Mouse (Mus musculus): ENCODE measurements around the gene Pknox2. TPM values are rescaled to one million over a fixed set of nuclear protein-coding genes. Genes with fewer than 3 reads are reported as not detected.

Gene Pknox2
- polyA plus RNA-seq, 1 experiment from 2014 or later = 33.4 TPM

GRCm38 (mm10) chr9:37176002-37176401 lies 28.8 kb upstream of the Pknox2 start:
- Histone ChIP-seq H3K36me3 (ENCODE audit: control insufficient read depth, insufficient read depth, low read length) (no peaks in the 10 kb centered on the region), H3K4me1 (ENCODE audit: control insufficient read depth, insufficient read depth, low read length) (peaks cover 7% of the 10 kb centered on the region; the same call in 1 of the 2 replicates), H3K4me3 (ENCODE audit: low read depth, low read length) (no peak overlapping the region), H3K9ac (replicated peaks; ENCODE audit: low read depth, low read length) (no peak overlapping the region), H3K27me3 (ENCODE audit: control insufficient read depth, insufficient read depth, low read length) (no peaks in the 10 kb centered on the region), H3K4me2 (ENCODE audit: low read depth, low read length) (no peak overlapping the region), H3K9me3 (ENCODE audit: control insufficient read depth, low read length) (no peaks in the 10 kb centered on the region), H3K27ac (ENCODE audit: low read depth, low read length) (no peak overlapping the region)
- 50% methylated on average over 3 of the region's 3 CpGs for WGBS
- no peak for ATAC-seq (ENCODE audit: low read depth)

- 66% methylated on average over 5 of the region's 5 CpGs for WGBS
- Histone ChIP-seq H3K27ac (ENCODE audit: low read depth, low read length) (no peak overlapping the region), H3K27me3 (ENCODE audit: control insufficient read depth, insufficient read depth, low read length) (no peaks in the 10 kb centered on the region), H3K9me3 (ENCODE audit: control insufficient read depth, low read length) (no peaks in the 10 kb centered on the region), H3K4me2 (ENCODE audit: low read depth, low read length) (no peak overlapping the region), H3K4me1 (ENCODE audit: control insufficient read depth, insufficient read depth, low read length) (peaks cover 4% of the 10 kb centered on the region; the same call in 1 of the 2 replicates), H3K4me3 (ENCODE audit: low read depth, low read length) (no peak overlapping the region), H3K36me3 (ENCODE audit: control insufficient read depth, insufficient read depth, low read length) (no peaks in the 10 kb centered on the region), H3K9ac (replicated peaks; ENCODE audit: low read depth, low read length) (no peak overlapping the region)
- ATAC-seq (ENCODE audit: low read depth) = no peak
Observed at GRCm38 (mm10) chr9:37173376-37173775, 26.2 kb upstream of the Pknox2 start.

GRCm38 (mm10) chr9:37166899-37167298 lies 19.7 kb upstream of the Pknox2 start:
- H3K36me3 ChIP-seq (ENCODE audit: control insufficient read depth, insufficient read depth, low read length) = no peaks in the 10 kb centered on the region
- H3K9me3 ChIP-seq (ENCODE audit: control insufficient read depth, low read length) = no peaks in the 10 kb centered on the region
- H3K27me3 ChIP-seq (ENCODE audit: control insufficient read depth, insufficient read depth, low read length) = no peaks in the 10 kb centered on the region
- 79% methylated on average over 2 of the region's 2 CpGs for WGBS
- H3K4me3 ChIP-seq (ENCODE audit: low read depth, low read length) = no peak overlapping the region
- no peak for ATAC-seq (ENCODE audit: low read depth)
- H3K4me1 ChIP-seq (ENCODE audit: control insufficient read depth, insufficient read depth, low read length) = no peaks in the 10 kb centered on the region
- H3K9ac ChIP-seq (replicated peaks; ENCODE audit: low read depth, low read length) = no peak overlapping the region
- H3K4me2 ChIP-seq (ENCODE audit: low read depth, low read length) = no peak overlapping the region
- no peak overlapping the region for H3K27ac ChIP-seq (ENCODE audit: low read depth, low read length)

GRCm38 (mm10) chr9:37160686-37161085 lies 13.5 kb upstream of the Pknox2 start:
- ATAC-seq (ENCODE audit: low read depth) = no peak
- WGBS = 85% methylated on average over 2 of the region's 2 CpGs

GRCm38 (mm10) chr9:37147886-37148285 lies 679 bp upstream of the Pknox2 start:
- Histone ChIP-seq H3K4me2 (ENCODE audit: low read depth, low read length) (no peak overlapping the region), H3K27ac (ENCODE audit: low read depth, low read length) (no peak overlapping the region), H3K4me1 (ENCODE audit: control insufficient read depth, insufficient read depth, low read length) (peaks cover 12% of the 10 kb centered on the region), H3K9ac (replicated peaks; ENCODE audit: low read depth, low read length) (no peak overlapping the region), H3K27me3 (ENCODE audit: control insufficient read depth, insufficient read depth, low read length) (no peaks in the 10 kb centered on the region), H3K9me3 (ENCODE audit: control insufficient read depth, low read length) (no peaks in the 10 kb centered on the region), H3K36me3 (ENCODE audit: control insufficient read depth, insufficient read depth, low read length) (no peaks in the 10 kb centered on the region), H3K4me3 (ENCODE audit: low read depth, low read length) (no peak overlapping the region)
- no peak for ATAC-seq (ENCODE audit: low read depth)
- WGBS = 45% methylated on average over 4 of the region's 4 CpGs

More at GRCm38 (mm10) chr9:37160686-37161085, 13.5 kb upstream of the Pknox2 start:
- Histone ChIP-seq H3K4me2 (ENCODE audit: low read depth, low read length) (no peak overlapping the region), H3K27me3 (ENCODE audit: control insufficient read depth, insufficient read depth, low read length) (no peaks in the 10 kb centered on the region), H3K4me1 (ENCODE audit: control insufficient read depth, insufficient read depth, low read length) (no peaks in the 10 kb centered on the region), H3K27ac (ENCODE audit: low read depth, low read length) (no peak overlapping the region), H3K36me3 (ENCODE audit: control insufficient read depth, insufficient read depth, low read length) (no peaks in the 10 kb centered on the region), H3K9ac (replicated peaks; ENCODE audit: low read depth, low read length) (no peak overlapping the region), H3K9me3 (ENCODE audit: control insufficient read depth, low read length) (no peaks in the 10 kb centered on the region), H3K4me3 (ENCODE audit: low read depth, low read length) (no peak overlapping the region)

GRCm38 (mm10) chr9:37146603-37147358 lies 426 bp downstream of the Pknox2 start:
- peak overlapping the region; percentile 81 for H3K4me2 ChIP-seq (ENCODE audit: low read depth, low read length)
- H3K4me3 ChIP-seq (ENCODE audit: low read depth, low read length) = peak overlapping the region; percentile 88
- peak overlapping the region; percentile 98 for H3K27ac ChIP-seq (ENCODE audit: low read depth, low read length)
- WGBS = under 1% methylated on average over 68 of the region's 75 CpGs
- no peaks in the 10 kb centered on the region for H3K27me3 ChIP-seq (ENCODE audit: control insufficient read depth, insufficient read depth, low read length)
- H3K4me1 ChIP-seq (ENCODE audit: control insufficient read depth, insufficient read depth, low read length) = peaks cover 21% of the 10 kb centered on the region
- ATAC-seq (ENCODE audit: low read depth) = peak; percentile 91
- peak overlapping the region; percentile 95 for H3K9ac ChIP-seq (replicated peaks; ENCODE audit: low read depth, low read length)
- no peaks in the 10 kb centered on the region for H3K36me3 ChIP-seq (ENCODE audit: control insufficient read depth, insufficient read depth, low read length)
- no peaks in the 10 kb centered on the region for H3K9me3 ChIP-seq (ENCODE audit: control insufficient read depth, low read length)

GRCm38 (mm10) chr9:37146353-37146602 lies 929 bp downstream of the Pknox2 start:
- Histone ChIP-seq H3K36me3 (ENCODE audit: control insufficient read depth, insufficient read depth, low read length) (no peaks in the 10 kb centered on the region), H3K4me1 (ENCODE audit: control insufficient read depth, insufficient read depth, low read length) (peaks cover 23% of the 10 kb centered on the region), H3K4me2 (ENCODE audit: low read depth, low read length) (peak overlapping the region; percentile 81), H3K27ac (ENCODE audit: low read depth, low read length) (peak overlapping the region; percentile 98), H3K4me3 (ENCODE audit: low read depth, low read length) (peak overlapping the region; percentile 88), H3K27me3 (ENCODE audit: control insufficient read depth, insufficient read depth, low read length) (no peaks in the 10 kb centered on the region), H3K9me3 (ENCODE audit: control insufficient read depth, low read length) (no peaks in the 10 kb centered on the region), H3K9ac (replicated peaks; ENCODE audit: low read depth, low read length) (peak overlapping the region; percentile 95)
- peak; percentile 16 for ATAC-seq (ENCODE audit: low read depth)
- WGBS = under 1% methylated on average over 12 of the region's 12 CpGs

- H3K36me3 ChIP-seq (ENCODE audit: control insufficient read depth, insufficient read depth, low read length) = no peaks in the 10 kb centered on the region
- H3K4me2 ChIP-seq (ENCODE audit: low read depth, low read length) = peak overlapping the region; percentile 81
- peak overlapping the region; percentile 88 for H3K4me3 ChIP-seq (ENCODE audit: low read depth, low read length)
- H3K9me3 ChIP-seq (ENCODE audit: control insufficient read depth, low read length) = no peaks in the 10 kb centered on the region
- ATAC-seq (ENCODE audit: low read depth) = 0 out of 2 replicates have a peak, but pooled peaks have one; percentile 0
- H3K27me3 ChIP-seq (ENCODE audit: control insufficient read depth, insufficient read depth, low read length) = no peaks in the 10 kb centered on the region
- peaks cover 28% of the 10 kb centered on the region for H3K4me1 ChIP-seq (ENCODE audit: control insufficient read depth, insufficient read depth, low read length)
- peak overlapping the region; percentile 98 for H3K27ac ChIP-seq (ENCODE audit: low read depth, low read length)
- H3K9ac ChIP-seq (replicated peaks; ENCODE audit: low read depth, low read length) = peak overlapping the region; percentile 95
- WGBS = under 1% methylated on average over 43 of the region's 43 CpGs
Observed at GRCm38 (mm10) chr9:37145616-37146352, 1.4 kb downstream of the Pknox2 start.

GRCm38 (mm10) chr9:37145151-37145615 lies 2.0 kb downstream of the Pknox2 start:
- WGBS = under 1% methylated on average over 26 of the region's 26 CpGs
- H3K27ac ChIP-seq (ENCODE audit: low read depth, low read length) = peak overlapping the region; percentile 98
- peak overlapping the region; percentile 88 for H3K4me3 ChIP-seq (ENCODE audit: low read depth, low read length)
- no peaks in the 10 kb centered on the region for H3K36me3 ChIP-seq (ENCODE audit: control insufficient read depth, insufficient read depth, low read length)
- H3K4me1 ChIP-seq (ENCODE audit: control insufficient read depth, insufficient read depth, low read length) = peaks cover 34% of the 10 kb centered on the region
- no peaks in the 10 kb centered on the region for H3K27me3 ChIP-seq (ENCODE audit: control insufficient read depth, insufficient read depth, low read length)
- ATAC-seq (ENCODE audit: low read depth) = no peak
- H3K9me3 ChIP-seq (ENCODE audit: control insufficient read depth, low read length) = no peaks in the 10 kb centered on the region
- H3K4me2 ChIP-seq (ENCODE audit: low read depth, low read length) = peak overlapping the region; percentile 81
- H3K9ac ChIP-seq (replicated peaks; ENCODE audit: low read depth, low read length) = peak overlapping the region; percentile 95

All from neural tube, embryonic 14.5 days (tissue).